Mouse (Mus musculus) liver, embryonic 14.5 days (tissue): ENCODE data around the gene Robo1.

ENCODE experiments used
- CTCF ChIP-seq: IDR thresholded peaks from 2 replicates; pipeline ENCODE4 v1.5.1; 2016; ENCODE audit warnings: antibody characterized with exemption, low read depth, control low read depth
- EP300 ChIP-seq: IDR thresholded peaks from 2 replicates; pipeline ENCODE4 v1.6.1; 2016; ENCODE audit warnings: antibody characterized with exemption, low read depth

DNA sequence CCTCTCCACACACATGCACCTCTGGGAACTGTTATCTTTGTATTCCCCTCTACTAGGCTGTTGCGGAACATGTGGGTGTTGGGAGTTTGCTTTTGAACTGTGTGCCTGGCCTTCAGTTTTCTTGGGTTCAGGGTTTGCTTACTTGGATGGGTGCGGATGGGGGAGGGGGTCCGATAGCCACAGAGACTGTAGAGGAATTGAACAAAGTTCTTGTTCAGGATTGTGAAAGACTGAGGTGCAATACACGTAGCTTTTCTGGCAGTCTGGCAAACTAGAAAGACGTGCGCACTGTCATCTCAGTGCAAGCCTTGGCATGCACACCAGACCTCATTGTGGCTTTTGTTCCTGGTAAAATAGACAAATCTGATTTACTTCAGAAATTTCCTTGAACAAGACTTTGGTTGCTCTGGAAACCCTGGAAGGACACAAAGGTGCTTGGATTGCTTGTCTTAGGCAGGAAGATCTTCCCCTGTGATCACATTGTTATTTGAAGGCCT lies 380.1 kb downstream of the Robo1 start:
- TF ChIP-seq CTCF, result no peak
- TF ChIP-seq EP300, result no peak
